Mouse (Mus musculus): Measurements from ENCODE around the gene Rrh.

GRCm38 (mm10) chr3:129799011-129799410 is 23.4 kb downstream of the Rrh start:
- no peak for TF ChIP-seq POLR2A (IDR thresholded peaks at IDR 0.05; ENCODE audit: extremely low read depth, insufficient read depth, low read length)
- TF ChIP-seq CTCF (IDR thresholded peaks at IDR 0.05; ENCODE audit: low read depth, low read length), result no peak
